Mouse (Mus musculus): ENCODE data around the gene Sel1l3. TPM values are rescaled to one million over a fixed set of nuclear protein-coding genes. Genes with fewer than 3 reads are reported as not detected.

The Sel1l3 gene
- total and polyA plus RNA-seq, 3 experiments, result 0.28 to 0.76 (median 0.34) TPM

DNA sequence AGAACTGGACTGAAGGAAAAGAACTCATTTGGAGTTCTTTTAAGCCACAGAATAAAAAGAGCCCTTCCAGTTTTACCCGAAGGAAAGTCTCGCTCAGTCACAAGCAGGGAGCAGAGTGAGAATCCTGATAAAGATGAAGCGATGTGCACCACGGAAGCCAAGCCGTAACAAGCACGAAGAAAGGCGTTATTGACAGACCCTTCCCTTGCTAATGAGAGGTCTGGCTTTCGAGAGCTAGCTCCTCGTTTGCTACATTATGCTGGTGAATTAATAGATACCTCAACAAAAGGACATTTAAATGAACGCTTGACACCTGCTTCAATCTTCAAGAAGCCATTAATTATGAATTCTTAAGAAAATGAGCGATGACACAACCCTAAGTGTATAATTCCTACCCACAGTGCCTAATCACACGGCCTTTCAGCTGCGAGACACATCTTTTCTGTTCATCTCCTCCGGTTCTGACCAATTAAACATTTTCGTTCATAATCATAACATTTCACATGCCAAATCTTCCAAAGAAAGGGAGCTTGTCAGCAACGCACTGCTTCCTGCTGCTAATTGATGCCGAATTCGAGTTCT, 62.3 kb downstream of the Sel1l3 start:
- TF ChIP-seq E2F4 (IDR thresholded peaks at IDR 0.05; ENCODE audit: insufficient replicate concordance, low read depth, low read length) (no peak), RCOR1 (conservative IDR thresholded peaks at IDR 0.05; ENCODE audit: low read depth, low read length) (no peak), NRF1 (IDR thresholded peaks at IDR 0.05; ENCODE audit: low read depth, low read length) (no peak), RAD21 (IDR thresholded peaks at IDR 0.05; ENCODE audit: low read depth, low read length) (no peak), MXI1 (IDR thresholded peaks at IDR 0.05; ENCODE audit: low read depth, low read length) (no peak)
- no peak overlapping the region for H3K9ac ChIP-seq (ENCODE audit: insufficient read depth, low read depth)
- no peaks in the 10 kb centered on the region for H3K27me3 ChIP-seq (replicated peaks)
- H3K4me2 ChIP-seq (ENCODE audit: insufficient read depth, low read depth, poor library complexity, severe bottlenecking), result no peak overlapping the region
- peaks cover 17 to 45% of the 10 kb centered on the region in 2 experiments for H3K4me1 ChIP-seq (ENCODE audit: control insufficient read depth in 1 of 2, insufficient read depth in 2 of 2)
- H3K36me3 ChIP-seq (replicated peaks in 1 of 2; ENCODE audit: control insufficient read depth in 1 of 2, insufficient read depth in 1 of 2, low read length in 1 of 2), result no peaks in the 10 kb centered on the region
- no peak overlapping the region for H3K4me3 ChIP-seq (replicated peaks in 1 of 3; ENCODE audit: low read depth in 2 of 3, low read length in 2 of 3, poor library complexity in 1 of 3)
- dilution Hi-C loops (cut with MboI; ENCODE audit: extremely low pct_ligation_motif_present, extremely low pct_unique_long_range_greater_than_20kb, low sequenced_read_pairs), result no loop called here
- no peak overlapping the region for H3K27ac ChIP-seq (ENCODE audit: insufficient read depth, low read depth)
- no peak for DNase-seq (ENCODE audit: extremely low read depth)
- in situ Hi-C loops (cut with MboI; ENCODE audit: low pct_ligation_motif_present, low pct_unique_long_range_greater_than_20kb, low sequenced_read_pairs), result no loop called here
- no peaks in the 10 kb centered on the region for H3K79me2 ChIP-seq (replicated peaks; ENCODE audit: control insufficient read depth, extremely low read depth, insufficient read depth, poor library complexity, severe bottlenecking)
- H3K9me3 ChIP-seq (replicated peaks; ENCODE audit: low read length), result no peaks in the 10 kb centered on the region

DNA sequence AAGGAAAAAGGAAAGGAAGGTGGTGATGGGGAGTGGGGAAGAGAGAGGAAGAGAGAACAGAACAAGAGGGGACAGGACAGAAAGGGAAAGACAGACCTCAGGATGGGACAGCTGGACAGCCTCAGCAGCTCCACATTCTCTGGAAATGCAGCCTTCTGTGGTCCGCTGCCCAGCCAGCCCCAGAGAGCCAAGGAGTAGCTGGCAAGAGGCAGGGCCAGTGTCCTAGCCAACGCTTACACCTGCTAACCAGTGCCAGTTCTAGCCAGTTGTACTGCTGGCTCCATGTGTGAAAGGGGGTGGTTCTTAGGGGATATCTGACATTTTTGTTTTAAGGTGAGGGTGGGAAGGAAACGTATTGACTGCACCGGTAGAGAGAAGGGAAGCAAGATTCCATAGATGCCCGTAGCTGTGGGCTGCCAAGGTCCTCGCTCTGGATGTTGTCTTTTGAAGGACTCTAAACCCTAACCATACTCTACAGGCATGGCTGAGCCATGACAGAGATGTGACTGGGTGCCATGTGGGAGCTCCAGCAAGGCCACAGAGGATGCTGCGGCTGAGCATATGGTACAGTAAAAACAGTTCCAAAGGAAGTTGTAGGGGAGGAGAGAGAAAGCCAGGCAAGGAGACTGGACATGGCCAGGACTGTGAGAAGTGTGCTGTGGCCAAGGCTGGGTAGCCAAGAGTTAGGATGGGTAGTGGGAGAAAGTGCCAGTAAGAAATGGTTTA, 64.6 kb downstream of the Sel1l3 start:
- Histone ChIP-seq H3K4me1 (ENCODE audit: control insufficient read depth in 1 of 2, insufficient read depth in 2 of 2) (peaks cover 17 to 51% of the 10 kb centered on the region in 2 experiments), H3K27ac (ENCODE audit: insufficient read depth, low read depth) (no peak overlapping the region), H3K79me2 (replicated peaks; ENCODE audit: control insufficient read depth, extremely low read depth, insufficient read depth, poor library complexity, severe bottlenecking) (no peaks in the 10 kb centered on the region), H3K9ac (ENCODE audit: insufficient read depth, low read depth) (no peak overlapping the region), H3K9me3 (replicated peaks; ENCODE audit: low read length) (peaks cover 8% of the 10 kb centered on the region), H3K4me2 (ENCODE audit: insufficient read depth, low read depth, poor library complexity, severe bottlenecking) (no peak overlapping the region), H3K4me3 (replicated peaks in 1 of 3; ENCODE audit: low read depth in 2 of 3, low read length in 2 of 3, poor library complexity in 1 of 3) (no peak overlapping the region), H3K27me3 (replicated peaks) (no peaks in the 10 kb centered on the region), H3K36me3 (replicated peaks in 1 of 2; ENCODE audit: control insufficient read depth in 1 of 2, insufficient read depth in 1 of 2, low read length in 1 of 2) (no peaks in the 10 kb centered on the region)
- dilution Hi-C loops (cut with MboI; ENCODE audit: extremely low pct_ligation_motif_present, extremely low pct_unique_long_range_greater_than_20kb, low sequenced_read_pairs) (no loop called here), in situ Hi-C loops (cut with MboI; ENCODE audit: low pct_ligation_motif_present, low pct_unique_long_range_greater_than_20kb, low sequenced_read_pairs) (no loop called here)
- no peak for DNase-seq (ENCODE audit: extremely low read depth)
- no peak for TF ChIP-seq SIN3A (IDR thresholded peaks at IDR 0.05; ENCODE audit: low read length)
- no peak for TF ChIP-seq MAZ (IDR thresholded peaks at IDR 0.05; ENCODE audit: low read depth, low read length)
- no peak for TF ChIP-seq MYC (IDR thresholded peaks at IDR 0.05; ENCODE audit: low read depth, low read length)
- TF ChIP-seq POLR2AphosphoS2 (IDR thresholded peaks at IDR 0.05; ENCODE audit: low read depth, low read length), result no peak
- no peak for TF ChIP-seq TBP (conservative IDR thresholded peaks at IDR 0.05; ENCODE audit: low read depth, low read length)
- no peak for TF ChIP-seq USF2 (conservative IDR thresholded peaks at IDR 0.05; ENCODE audit: low read depth, low read length)
- no peak for TF ChIP-seq ZNF384 (IDR thresholded peaks at IDR 0.05; ENCODE audit: low read depth, low read length)
- TF ChIP-seq ZKSCAN1 (IDR thresholded peaks at IDR 0.05; ENCODE audit: borderline replicate concordance, low read depth, low read length), result no peak
- no peak for TF ChIP-seq MAFK (IDR thresholded peaks at IDR 0.05; ENCODE audit: insufficient replicate concordance, low read length)
- TF ChIP-seq MEF2A (IDR thresholded peaks at IDR 0.05; ENCODE audit: borderline replicate concordance, low read depth, low read length), result no peak
- no peak for TF ChIP-seq MAX (IDR thresholded peaks at IDR 0.05; ENCODE audit: low read length)
- TF ChIP-seq EP300 (IDR thresholded peaks at IDR 0.05; ENCODE audit: low read length), result no peak
- TF ChIP-seq IRF4 (IDR thresholded peaks at IDR 0.05; ENCODE audit: low read depth, low read length), result no peak
- no peak for TF ChIP-seq GABPA (IDR thresholded peaks at IDR 0.05; ENCODE audit: insufficient replicate concordance, low read depth, low read length)
- no peak for TF ChIP-seq HCFC1 (IDR thresholded peaks at IDR 0.05; ENCODE audit: low read depth, low read length)
- TF ChIP-seq CHD2 (IDR thresholded peaks at IDR 0.05; ENCODE audit: low read length), result no peak

Measured in CH12.LX (cell line).